Mouse (Mus musculus) MEL (cell line): ENCODE measurements around the gene Rpl18.

Source experiments
- BHLHE40 ChIP-seq: IDR thresholded peaks from 2 replicates; pipeline ENCODE4 v1.6.1; 2012; ENCODE audit warnings: low read depth, mild to moderate bottlenecking, inconsistent platforms, low read length, improper control_type of control experiment, borderline replicate concordance
- CTCF ChIP-seq, 3 experiments: IDR thresholded peaks in 2 of 3; conservative IDR thresholded peaks in 1 of 3; 2 replicates each; pipeline ENCODE4 v1.5.1; 2011 to 2012; ENCODE audit warnings: low read length in 3 of 3, low read depth in 2 of 3, mild to moderate bottlenecking in 2 of 3, improper control_type of control experiment in 1 of 3, inconsistent platforms in 1 of 3, mixed read lengths in 1 of 3, moderate library complexity in 1 of 3; ENCODE audit not compliant: control insufficient read depth in 1 of 3, insufficient read depth in 1 of 3, poor library complexity in 1 of 3, severe bottlenecking in 1 of 3
- ETS1 ChIP-seq: IDR thresholded peaks from 2 replicates; pipeline ENCODE4 v1.6.1; 2012; ENCODE audit warnings: low read depth, mild to moderate bottlenecking, inconsistent platforms, low read length, improper control_type of control experiment, moderate library complexity
- JUND ChIP-seq: IDR thresholded peaks from 2 replicates; pipeline ENCODE4 v1.6.1; 2011; ENCODE audit warnings: low read depth, mild to moderate bottlenecking, improper control_type of control experiment, low read length
- NRF1 ChIP-seq: IDR thresholded peaks from 2 replicates; pipeline ENCODE4 v1.6.1; 2014; ENCODE audit warnings: low read depth, mild to moderate bottlenecking, inconsistent platforms, low read length, improper control_type of control experiment, moderate library complexity; ENCODE audit not compliant: poor library complexity, insufficient read depth, severe bottlenecking
- POLR2A ChIP-seq, 2 experiments: IDR thresholded peaks; 2 replicates each; pipeline ENCODE4 v1.6.1; 2011 to 2012; ENCODE audit warnings: low read length in 2 of 2, mild to moderate bottlenecking in 2 of 2, control low read depth in 1 of 2, improper control_type of control experiment in 1 of 2, low read depth in 1 of 2, moderate library complexity in 1 of 2; ENCODE audit not compliant: control insufficient read depth in 1 of 2, insufficient read depth in 1 of 2, poor library complexity in 1 of 2
- TCF12 ChIP-seq: IDR thresholded peaks from 2 replicates; pipeline ENCODE4 v1.6.1; 2014; ENCODE audit warnings: low read depth, mild to moderate bottlenecking, inconsistent platforms, low read length, improper control_type of control experiment, moderate library complexity
- ZMIZ1 ChIP-seq: IDR thresholded peaks from 2 replicates; pipeline ENCODE4 v1.6.1; 2012; ENCODE audit warnings: low read depth, mild to moderate bottlenecking, inconsistent platforms, low read length, improper control_type of control experiment, moderate library complexity

DNA sequence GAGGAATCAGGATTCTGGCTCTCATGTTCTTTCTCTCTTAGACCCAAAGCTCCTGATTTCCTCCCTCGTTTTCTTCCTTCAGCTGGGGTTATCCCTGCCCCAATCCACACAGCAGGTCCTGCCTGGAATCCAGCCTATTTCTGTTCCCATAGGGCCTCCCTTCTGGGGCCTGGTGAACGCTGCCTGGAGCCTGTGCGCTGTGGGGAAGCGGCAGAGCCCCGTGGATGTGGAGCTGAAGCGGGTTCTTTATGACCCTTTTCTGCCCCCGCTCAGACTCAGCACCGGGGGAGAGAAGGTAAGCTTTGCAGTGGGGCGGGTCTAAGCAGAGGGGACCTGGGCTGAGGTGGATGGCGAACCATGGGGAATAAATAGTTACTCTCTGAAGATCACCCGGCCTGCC lies 14.2 kb upstream of the Rpl18 start:
- no peak for TF ChIP-seq POLR2A (IDR thresholded peaks at IDR 0.05; ENCODE audit: control insufficient read depth in 1 of 2, insufficient read depth in 1 of 2, low read depth in 1 of 2, low read length in 2 of 2, poor library complexity in 1 of 2)
- TF ChIP-seq TCF12, result 0 out of 2 replicates have a peak, but pooled peaks have one; percentile 9
- TF ChIP-seq ETS1, result no peak
- no peak for TF ChIP-seq JUND
- TF ChIP-seq CTCF (IDR thresholded peaks at IDR 0.05 in 2 of 3, conservative IDR thresholded peaks at IDR 0.05 in 1 of 3; ENCODE audit: control insufficient read depth in 1 of 3, insufficient read depth in 1 of 3, low read depth in 2 of 3, low read length in 3 of 3, poor library complexity in 1 of 3, severe bottlenecking in 1 of 3), result no peak
- TF ChIP-seq NRF1, result no peak
- TF ChIP-seq BHLHE40, result no peak
- no peak for TF ChIP-seq ZMIZ1
